In the genomic region with DNA sequence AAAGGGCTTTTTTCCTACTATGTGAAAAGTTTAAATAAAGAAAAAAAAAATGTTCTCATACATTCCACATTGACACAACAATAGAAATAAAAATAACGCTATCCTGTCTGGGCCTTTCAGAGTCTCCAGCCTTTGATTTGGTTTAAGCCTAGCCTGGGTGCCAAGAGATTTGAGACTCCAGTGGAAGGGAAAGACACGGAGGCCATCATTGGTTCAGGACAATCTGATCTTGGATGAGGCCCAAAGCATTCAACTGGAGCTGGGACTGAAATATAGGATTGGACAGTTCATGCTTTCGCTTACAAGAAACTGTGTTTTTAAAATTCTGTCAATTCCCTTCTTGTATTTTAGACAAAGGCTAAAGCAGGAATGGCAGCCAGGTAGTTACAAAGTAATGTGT, we compare ENCODE assay signal across 15 mouse cellular contexts.
DNase-seq lines count a peak whose midpoint lies in the region; ATAC-seq lines count a peak whose summit lies in the region.
"Had no signal": no experiment of that assay in that cellular context is flagged by ENCODE, and none has a peak within 500 bp of the region (broad histone marks: within the 10 kb centered on the region; RNA-seq: fewer than 3 reads in every experiment).

No protein-coding gene starts in this region.

- peak; percentile 46 to 55 for DNase-seq in cerebellum, postnatal 10 days
- DNase-seq in cerebellum, adult 8-10 months = no peak
- DNase-seq in kidney, adult 11 months = peak; percentile 16
- DNase-seq in kidney, postnatal 10 days = no peak
- DNase-seq in left cerebral cortex, postnatal 4 days = peak; percentile 16
- DNase-seq in left cerebral cortex, postnatal 14 days (ENCODE audit: low spot score in 2 of 2) = no peak
- peak; percentile 15 for DNase-seq in brain, adult 2 months (ENCODE audit: low read depth, low spot score)
- DNase-seq: adrenal gland, postnatal 36 days; cerebellum, adult 11-12 months; gastrocnemius, postnatal 14 days; heart, postnatal 36 days; liver had no signal

- ATAC-seq in CD4-positive, CD25-positive, alpha-beta regulatory T cell, adult 4 months = no peak
- ATAC-seq: forebrain, embryonic 16.5 days; midbrain, embryonic 16.5 days had no signal

- intact Hi-C loops in left cerebral cortex, postnatal 4 days (cut with DNase I) = loop anchor here (10.0 kb wide), 1 partner anchor 296 kb away; a partner anchor contains a TSS
- intact Hi-C loops in left cerebral cortex, postnatal 14 days (cut with DNase I) = no loop called here

Comparison
In these comparisons a context has a peak if more than half of its experiments do, and no peak if none do; other contexts are left out.
1. DNase-seq: peak in cerebellum, postnatal 10 days (2 of 2), kidney, adult 11 months (single experiment), left cerebral cortex, postnatal 4 days (single experiment) and brain, adult 2 months (single experiment); none in cerebellum, adult 8-10 months (single experiment), kidney, postnatal 10 days (single experiment) and left cerebral cortex, postnatal 14 days (0 of 2).